Mouse (Mus musculus): ENCODE measurements around the gene Mrtfa. TPM values are rescaled to one million over a fixed set of nuclear protein-coding genes. Genes with fewer than 3 reads are reported as not detected.

Mrtfa gene
- polyA plus RNA-seq, 2 experiments, result 3.4 to 4.8 TPM

DNA sequence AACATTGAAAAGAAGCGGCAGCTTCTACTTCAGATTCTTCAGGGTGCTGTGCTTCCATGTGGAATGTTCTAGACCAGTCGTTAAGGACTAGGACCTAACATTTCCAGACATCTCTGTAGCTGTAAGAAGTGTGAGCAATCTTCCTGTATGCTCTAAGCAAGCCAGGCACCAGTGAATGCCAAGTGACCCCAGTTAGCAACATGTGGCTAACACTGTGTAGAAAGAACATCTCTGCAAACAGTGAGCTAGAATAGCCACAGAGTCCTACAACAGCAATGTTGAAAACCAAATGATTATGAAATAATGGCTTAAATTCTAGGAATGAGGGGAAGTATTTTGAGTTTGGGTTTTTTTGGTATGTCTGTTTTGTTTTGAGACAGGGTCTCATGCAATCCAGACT is 66.3 kb downstream of the Mrtfa start:
- Histone ChIP-seq H3K9me3 (ENCODE audit: control insufficient read depth, low read length) (no peaks in the 10 kb centered on the region), H3K4me3 (ENCODE audit: insufficient read depth in 1 of 2, low read depth in 2 of 2, low read length in 2 of 2) (no peak overlapping the region), H3K36me3 (replicated peaks; ENCODE audit: control insufficient read depth, insufficient read depth, low read depth) (no peaks in the 10 kb centered on the region), H3K4me1 (replicated peaks; ENCODE audit: control insufficient read depth in 2 of 2, insufficient read depth in 2 of 2, low read length in 1 of 2) (no peaks in the 10 kb centered on the region), H3K27ac (no peak overlapping the region), H3K4me2 (ENCODE audit: low read depth) (no peak overlapping the region), H3K27me3 (ENCODE audit: control insufficient read depth, insufficient read depth, low read length) (no peaks in the 10 kb centered on the region), H3K9ac (replicated peaks) (no peak overlapping the region)
- 68% methylated on average over 2 of the region's 2 CpGs for WGBS (ENCODE audit: insufficient replicate concordance)
- DNase-seq (ENCODE audit: low read depth in 3 of 3, low spot score in 3 of 3) (no peak), ATAC-seq (ENCODE audit: insufficient read depth) (no peak)
- TF ChIP-seq CTCF (IDR thresholded peaks at IDR 0.05; ENCODE audit: low read depth) (no peak), EP300 (IDR thresholded peaks at IDR 0.05; ENCODE audit: low read depth) (no peak)

- Histone ChIP-seq H3K4me3 (ENCODE audit: insufficient read depth in 1 of 2, low read depth in 2 of 2, low read length in 2 of 2) (no peak overlapping the region), H3K9me3 (ENCODE audit: control insufficient read depth, low read length) (no peaks in the 10 kb centered on the region), H3K27ac (no peak overlapping the region), H3K4me1 (replicated peaks; ENCODE audit: control insufficient read depth in 2 of 2, insufficient read depth in 2 of 2, low read length in 1 of 2) (no peaks in the 10 kb centered on the region), H3K9ac (replicated peaks) (no peak overlapping the region), H3K36me3 (replicated peaks; ENCODE audit: control insufficient read depth, insufficient read depth, low read depth) (no peaks in the 10 kb centered on the region), H3K27me3 (ENCODE audit: control insufficient read depth, insufficient read depth, low read length) (no peaks in the 10 kb centered on the region), H3K4me2 (ENCODE audit: low read depth) (no peak overlapping the region)
- no peak for TF ChIP-seq CTCF (IDR thresholded peaks at IDR 0.05; ENCODE audit: low read depth)
- no peak for TF ChIP-seq EP300 (IDR thresholded peaks at IDR 0.05; ENCODE audit: low read depth)
- DNase-seq (ENCODE audit: low read depth in 3 of 3, low spot score in 3 of 3) (no peak), ATAC-seq (ENCODE audit: insufficient read depth) (no peak)
- WGBS (ENCODE audit: insufficient replicate concordance), result 67% methylated on average over 5 of the region's 5 CpGs
Measured at GRCm38 (mm10) chr15:81123122-81123521, 67.4 kb downstream of the Mrtfa start.

- H3K9ac ChIP-seq (replicated peaks), result no peak overlapping the region
- no peak overlapping the region for H3K4me3 ChIP-seq (ENCODE audit: insufficient read depth in 1 of 2, low read depth in 2 of 2, low read length in 2 of 2)
- DNase-seq (ENCODE audit: low read depth in 3 of 3, low spot score in 3 of 3) (no peak), ATAC-seq (ENCODE audit: insufficient read depth) (no peak)
- H3K27me3 ChIP-seq (ENCODE audit: control insufficient read depth, insufficient read depth, low read length), result no peaks in the 10 kb centered on the region
- H3K36me3 ChIP-seq (replicated peaks; ENCODE audit: control insufficient read depth, insufficient read depth, low read depth), result no peaks in the 10 kb centered on the region
- WGBS (ENCODE audit: insufficient replicate concordance), result 44% methylated on average over 4 of the region's 4 CpGs
- H3K27ac ChIP-seq, result no peak overlapping the region
- H3K4me1 ChIP-seq (replicated peaks; ENCODE audit: control insufficient read depth in 2 of 2, insufficient read depth in 2 of 2, low read length in 1 of 2), result no peaks in the 10 kb centered on the region
- no peaks in the 10 kb centered on the region for H3K9me3 ChIP-seq (ENCODE audit: control insufficient read depth, low read length)
- H3K4me2 ChIP-seq (ENCODE audit: low read depth), result no peak overlapping the region
- TF ChIP-seq CTCF (IDR thresholded peaks at IDR 0.05; ENCODE audit: low read depth) (no peak), EP300 (IDR thresholded peaks at IDR 0.05; ENCODE audit: low read depth) (no peak)
Measured at GRCm38 (mm10) chr15:81122535-81122934, 68.0 kb downstream of the Mrtfa start.

DNA sequence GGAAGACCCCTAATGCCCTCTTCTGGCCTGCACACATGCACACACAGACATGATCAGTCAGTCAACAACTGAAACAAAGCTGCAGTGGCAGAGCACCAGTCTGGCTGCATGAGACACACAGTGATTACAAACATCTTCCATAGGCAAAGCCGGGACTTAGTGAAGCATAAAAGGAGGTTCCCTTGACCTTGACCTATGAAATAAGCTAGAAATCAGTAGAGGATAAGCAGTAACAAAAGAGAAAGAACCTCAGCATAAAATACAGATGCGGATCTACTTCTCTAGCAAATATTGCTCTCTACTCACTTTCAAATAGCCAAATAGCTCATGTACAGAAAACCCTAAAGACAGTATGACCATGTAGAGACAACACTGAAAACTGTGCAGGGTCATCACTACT is 68.5 kb downstream of the Mrtfa start:
- DNase-seq (ENCODE audit: low read depth in 3 of 3, low spot score in 3 of 3) (no peak), ATAC-seq (ENCODE audit: insufficient read depth) (no peak)
- no peak for TF ChIP-seq CTCF (IDR thresholded peaks at IDR 0.05; ENCODE audit: low read depth)
- TF ChIP-seq EP300 (IDR thresholded peaks at IDR 0.05; ENCODE audit: low read depth), result no peak
- 55% methylated on average over 2 of the region's 2 CpGs for WGBS (ENCODE audit: insufficient replicate concordance)
- Histone ChIP-seq H3K27me3 (ENCODE audit: control insufficient read depth, insufficient read depth, low read length) (no peaks in the 10 kb centered on the region), H3K36me3 (replicated peaks; ENCODE audit: control insufficient read depth, insufficient read depth, low read depth) (no peaks in the 10 kb centered on the region), H3K9me3 (ENCODE audit: control insufficient read depth, low read length) (no peaks in the 10 kb centered on the region), H3K27ac (no peak overlapping the region), H3K4me1 (replicated peaks; ENCODE audit: control insufficient read depth in 2 of 2, insufficient read depth in 2 of 2, low read length in 1 of 2) (no peaks in the 10 kb centered on the region), H3K4me2 (ENCODE audit: low read depth) (no peak overlapping the region), H3K9ac (replicated peaks) (no peak overlapping the region), H3K4me3 (ENCODE audit: insufficient read depth in 1 of 2, low read depth in 2 of 2, low read length in 2 of 2) (no peak overlapping the region)

DNA sequence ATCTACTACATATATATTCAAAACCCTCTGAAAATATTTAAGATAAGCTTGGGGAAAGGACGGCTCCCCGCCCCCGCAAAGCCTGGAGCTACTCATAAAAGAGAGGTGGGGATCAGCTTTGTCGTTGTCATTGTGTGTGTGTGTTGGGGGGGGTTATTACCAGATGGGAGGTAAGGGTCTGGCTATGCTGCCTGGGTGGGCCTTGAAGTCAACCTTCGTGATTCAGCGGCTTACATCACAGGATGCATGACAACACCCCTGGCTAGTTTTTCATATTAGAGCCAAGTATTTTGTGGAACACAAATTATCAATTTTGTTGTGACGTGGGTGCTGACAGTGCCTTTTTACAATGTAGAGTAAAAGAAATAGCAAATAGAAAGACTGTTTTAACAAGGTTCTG is 69.6 kb downstream of the Mrtfa start:
- Histone ChIP-seq H3K9me3 (ENCODE audit: control insufficient read depth, low read length) (no peaks in the 10 kb centered on the region), H3K9ac (replicated peaks) (no peak overlapping the region), H3K27me3 (ENCODE audit: control insufficient read depth, insufficient read depth, low read length) (no peaks in the 10 kb centered on the region), H3K36me3 (replicated peaks; ENCODE audit: control insufficient read depth, insufficient read depth, low read depth) (no peaks in the 10 kb centered on the region), H3K4me2 (ENCODE audit: low read depth) (no peak overlapping the region), H3K27ac (no peak overlapping the region), H3K4me1 (replicated peaks; ENCODE audit: control insufficient read depth in 2 of 2, insufficient read depth in 2 of 2, low read length in 1 of 2) (no peaks in the 10 kb centered on the region), H3K4me3 (ENCODE audit: insufficient read depth in 1 of 2, low read depth in 2 of 2, low read length in 2 of 2) (no peak overlapping the region)
- 74% methylated on average over 7 of the region's 7 CpGs for WGBS (ENCODE audit: insufficient replicate concordance)
- no peak for DNase-seq (ENCODE audit: low read depth in 3 of 3, low spot score in 3 of 3)
- no peak for ATAC-seq (ENCODE audit: insufficient read depth)
- TF ChIP-seq EP300 (IDR thresholded peaks at IDR 0.05; ENCODE audit: low read depth) (no peak), CTCF (IDR thresholded peaks at IDR 0.05; ENCODE audit: low read depth) (no peak)

All from liver, embryonic 14.5 days (tissue).